Comparison of ENCODE assay signal across 12 mouse cellular contexts in the genomic region with DNA sequence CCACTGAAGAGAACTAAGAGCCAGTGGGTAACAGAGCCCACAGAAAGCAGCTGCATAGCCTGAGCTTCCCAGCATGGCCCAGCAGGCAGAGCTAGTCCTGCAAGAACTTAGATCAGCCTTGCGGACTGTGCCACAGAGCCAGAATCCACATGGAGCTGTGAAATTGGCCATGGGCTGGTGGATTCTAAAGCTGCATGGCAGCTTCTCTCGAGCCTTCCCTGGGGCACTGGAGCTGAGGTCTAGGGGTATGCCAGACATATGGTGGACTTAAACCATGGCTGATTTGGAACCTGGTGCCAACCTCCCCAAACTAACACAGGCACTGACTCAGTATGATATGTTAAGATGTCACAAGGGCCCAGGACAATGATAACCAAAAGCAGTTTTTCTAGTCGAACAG. TPM values are rescaled to one million over a fixed set of nuclear protein-coding genes. Genes with fewer than 3 reads are reported as not detected.
DNase-seq lines count a peak whose midpoint lies in the region.
"Had no signal": no experiment of that assay in that cellular context is flagged by ENCODE, and none has a peak within 500 bp of the region (broad histone marks: within the 10 kb centered on the region; RNA-seq: fewer than 3 reads in every experiment).

No protein-coding gene starts in this region.

- peak; percentile 26 to 44 for DNase-seq in cerebellum, postnatal 14 days
- no peak for DNase-seq in cerebellum, adult 8-10 months
- peak; percentile 52 for DNase-seq in left cerebral cortex, postnatal 4 days
- no peak for DNase-seq in left cerebral cortex, postnatal 36 days (ENCODE audit: low spot score in 2 of 2)
- DNase-seq: adrenal gland, adult 2 months; adrenal gland, postnatal 10 days; adrenal gland, postnatal 25 days; cerebellum, adult 11-12 months; cerebellum, adult 2 months; cerebellum, adult 9-11 months; cerebellum, postnatal 36 days; embryo, embryonic 11 days had no signal

- intact Hi-C loops in left cerebral cortex, postnatal 4 days (cut with DNase I): no loop called here
- intact Hi-C loops in left cerebral cortex, postnatal 36 days (cut with DNase I): no loop called here

RNA-seq across cellular contexts. Expression of gene Gm3839, which starts 10.4 kb away (rescaled TPM):
- total RNA-seq in left cerebral cortex, postnatal 4 days (2021): under 1 TPM; 0.22 to 0.24 TPM
- total RNA-seq in left cerebral cortex, postnatal 36 days (2021): 1 to 10 TPM; 1.2 TPM

Comparison
In these comparisons a context has a peak if more than half of its experiments do, and no peak if none do; other contexts are left out.
1. DNase-seq: peak in cerebellum, postnatal 14 days (2 of 2) and left cerebral cortex, postnatal 4 days (single experiment); none in cerebellum, adult 8-10 months (single experiment) and left cerebral cortex, postnatal 36 days (0 of 2).